Mouse (Mus musculus): Measurements from ENCODE around the gene Zfp683. TPM values are rescaled to one million over a fixed set of nuclear protein-coding genes. Genes with fewer than 3 reads are reported as not detected.

Gene Zfp683
- not detected for total RNA-seq (2021)
- long read RNA-seq, experiment 1, result 0 reads
- long read RNA-seq, experiment 2, result 0 reads

DNA sequence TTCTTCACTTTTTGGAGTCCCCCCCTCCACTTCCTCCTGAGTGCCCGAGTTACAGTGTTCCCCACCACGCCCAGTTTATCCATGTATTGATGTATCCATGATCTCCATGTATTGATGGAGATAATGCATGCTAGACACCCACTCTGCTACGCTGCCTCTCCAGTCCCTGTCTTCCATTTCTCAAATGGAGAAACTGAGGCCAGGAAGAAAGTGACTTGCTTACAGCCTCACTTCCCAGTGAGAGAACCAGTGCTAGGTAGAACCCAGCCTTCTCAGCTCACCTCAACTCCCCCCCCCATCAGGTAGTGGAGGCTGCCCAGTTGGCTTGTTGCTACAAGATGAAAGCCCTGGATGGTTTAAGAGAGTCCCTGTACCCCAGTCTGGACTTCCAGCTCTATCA, at the start of gene Zfp683:
TSS of gene Zfp683 (plus strand) at position 301 of the 400 bp plus-strand sequence.
- intact Hi-C loops (cut with DNase I; ENCODE audit: low total_unique reads), result no loop called here
- no peak for DNase-seq

- DNase-seq, result no peak
- intact Hi-C loops (cut with DNase I; ENCODE audit: low total_unique reads), result no loop called here
These were observed 47.9 kb upstream of the Zfp683 start for GRCm38 (mm10) chr4:134005581-134006358.

- intact Hi-C loops (cut with DNase I; ENCODE audit: low total_unique reads), result no loop called here
- DNase-seq, result no peak
These were observed 46.8 kb upstream of the Zfp683 start for GRCm38 (mm10) chr4:134006845-134007244.

DNA sequence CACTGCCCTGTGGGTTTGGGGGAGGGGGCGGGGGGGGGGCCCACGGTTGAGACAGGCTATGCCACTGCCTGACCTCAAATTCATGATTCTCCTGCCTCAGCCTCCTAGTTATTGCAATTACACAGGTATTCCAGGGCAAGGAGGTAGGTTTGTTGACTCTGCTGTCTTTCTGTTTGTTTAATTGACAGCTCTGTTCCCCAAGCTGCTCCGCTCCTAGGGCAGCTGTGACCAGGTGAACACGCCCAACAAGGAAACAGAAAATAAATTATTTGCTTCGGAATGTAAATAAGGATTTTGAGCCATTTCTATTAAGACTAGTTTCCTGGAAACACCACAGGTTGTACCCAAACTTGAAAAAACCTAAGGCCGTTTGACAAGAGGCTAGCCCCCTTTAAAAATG, 43.9 kb upstream of the Zfp683 start:
- no peak for DNase-seq
- intact Hi-C loops (cut with DNase I; ENCODE audit: low total_unique reads), result no loop called here

DNA sequence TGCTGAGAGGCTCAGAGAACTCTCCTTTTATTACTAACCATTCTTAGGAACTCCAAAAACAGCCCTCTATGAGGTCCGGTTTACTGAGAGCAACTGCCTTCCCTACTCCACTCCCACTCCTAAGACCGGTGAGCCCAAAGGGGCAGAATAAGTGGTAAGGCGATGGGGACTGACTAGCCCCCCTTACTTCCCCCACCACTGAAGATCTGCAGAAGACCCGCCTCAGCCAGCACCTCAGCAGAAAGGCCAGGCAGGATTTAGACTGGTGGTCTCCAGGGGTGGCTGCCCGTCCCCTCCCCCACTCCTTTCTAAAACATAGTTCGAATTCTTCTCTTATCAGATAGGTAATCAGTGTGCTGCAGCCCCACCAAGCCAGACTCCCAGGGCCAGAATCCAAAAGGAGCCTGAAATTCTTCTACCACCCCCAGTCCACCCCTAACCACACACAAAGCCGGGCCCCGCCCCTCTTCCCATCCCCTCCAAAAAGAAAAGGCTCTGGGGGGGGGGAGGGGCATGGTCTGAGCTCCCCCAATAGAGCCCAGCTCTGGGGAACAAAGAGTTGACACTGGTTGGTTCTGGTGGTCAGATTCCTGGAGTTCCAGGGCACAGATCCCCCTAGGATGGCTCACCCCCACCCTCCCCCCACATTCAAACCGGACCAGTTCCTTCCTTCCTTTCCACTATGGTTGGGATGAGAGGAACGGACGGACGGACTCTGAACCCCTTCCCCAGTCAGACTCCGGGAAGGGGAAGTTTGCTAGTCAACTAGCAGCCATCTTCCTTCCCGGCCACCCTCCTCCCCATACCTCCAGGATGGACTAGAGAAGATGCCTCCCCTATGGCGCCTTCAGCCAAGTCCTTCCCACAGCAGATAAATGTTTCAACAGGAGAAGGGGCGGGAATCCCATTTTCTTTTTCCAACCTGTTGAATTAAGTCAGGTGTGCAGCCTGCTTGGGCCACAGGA, 41.9 kb upstream of the Zfp683 start:
- intact Hi-C loops (cut with DNase I; ENCODE audit: low total_unique reads), result no loop called here

DNA sequence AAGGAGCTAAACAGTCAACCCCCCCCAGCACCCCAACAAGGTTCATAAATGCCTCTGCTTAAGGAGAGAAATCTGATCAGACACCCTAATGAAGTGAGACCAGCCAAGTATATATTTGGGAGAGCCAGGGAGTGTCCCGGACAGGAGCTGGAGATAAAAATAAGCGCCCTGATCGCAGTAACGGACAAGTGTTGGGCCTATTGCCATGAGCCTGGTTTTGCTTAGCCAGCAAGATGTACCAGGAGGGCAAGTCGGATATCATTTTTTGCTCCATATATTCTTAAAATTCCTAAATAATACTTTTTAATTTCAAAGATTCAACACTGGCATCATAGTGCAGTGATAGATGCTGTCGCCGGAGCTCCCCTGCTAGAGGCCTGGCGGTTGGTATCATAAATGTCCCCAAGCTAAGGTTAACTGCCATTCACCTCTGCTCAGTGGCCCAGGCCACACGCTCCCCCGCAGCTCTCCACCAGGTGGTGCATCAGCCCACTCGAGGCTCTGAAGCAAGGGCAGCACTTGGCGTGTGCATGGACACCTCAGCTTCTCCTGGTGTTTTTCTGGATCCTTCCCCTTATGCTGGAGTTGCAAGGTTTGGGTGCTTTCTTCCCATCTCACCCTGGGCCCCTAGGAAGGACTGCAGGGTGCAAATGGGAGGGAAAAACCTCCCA, 40.6 kb upstream of the Zfp683 start:
- DNase-seq, result peak; percentile 57
- intact Hi-C loops (cut with DNase I; ENCODE audit: low total_unique reads), result no loop called here

More for the DNA sequence above, 41.9 kb upstream of the Zfp683 start:
- no peak for DNase-seq

DNA sequence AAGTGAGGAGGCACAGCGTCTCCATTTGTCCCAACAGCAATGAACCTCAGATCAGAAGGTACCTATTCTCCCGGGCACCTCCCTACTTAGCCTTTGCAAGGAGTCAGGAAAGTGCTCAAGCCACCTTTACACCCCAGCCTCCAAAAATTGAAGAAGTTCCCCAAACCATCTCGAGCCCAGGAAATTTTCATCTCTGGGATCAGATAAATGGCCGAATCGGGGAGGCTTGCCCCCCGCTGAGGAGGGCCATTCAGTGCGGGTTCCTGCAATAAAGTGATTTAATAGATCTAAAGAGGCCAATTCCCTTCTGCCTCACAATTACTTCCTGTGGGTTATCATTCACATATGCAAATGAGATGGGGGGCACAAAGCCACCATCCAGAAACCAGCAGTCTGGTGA, 37.4 kb upstream of the Zfp683 start:
- intact Hi-C loops (cut with DNase I; ENCODE audit: low total_unique reads), result no loop called here
- no peak for DNase-seq

GRCm38 (mm10) chr4:134016767-134017166, 36.9 kb upstream of the Zfp683 start:
- DNase-seq, result no peak
- intact Hi-C loops (cut with DNase I; ENCODE audit: low total_unique reads), result no loop called here

DNA sequence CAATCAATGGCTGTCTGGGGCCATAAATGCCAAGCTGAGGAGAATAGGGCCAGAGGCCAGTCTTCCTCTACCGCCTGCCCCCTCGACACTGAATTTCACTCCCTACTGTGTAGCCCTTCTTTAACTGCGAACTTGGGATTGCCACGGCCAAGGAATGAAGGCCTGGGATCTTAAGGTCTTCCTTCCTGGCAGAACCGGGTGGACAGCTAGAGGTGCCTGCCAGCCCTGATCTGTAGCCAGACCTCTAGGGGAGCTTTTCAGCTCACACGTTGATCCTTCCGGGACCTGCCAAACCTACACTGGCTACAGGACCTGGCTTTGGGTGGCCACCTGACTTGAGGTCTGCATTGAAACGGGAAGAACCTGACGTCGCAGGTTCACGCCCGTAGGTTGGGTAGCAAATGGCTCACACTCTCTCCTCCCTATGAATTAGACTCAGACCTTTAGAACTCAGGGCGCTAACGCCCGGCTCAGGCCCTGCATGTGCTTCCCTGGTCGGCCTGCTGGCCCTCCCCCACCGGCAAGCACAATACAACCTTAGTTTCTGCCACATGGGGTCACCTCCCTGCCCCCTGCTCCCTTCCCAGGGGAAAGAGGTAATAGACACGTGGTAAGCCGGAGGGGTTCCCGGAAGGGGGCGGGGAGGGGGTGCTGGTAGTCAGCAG, 36.3 kb upstream of the Zfp683 start:
- no peak for DNase-seq
- intact Hi-C loops (cut with DNase I; ENCODE audit: low total_unique reads), result no loop called here

- intact Hi-C loops (cut with DNase I; ENCODE audit: low total_unique reads), result no loop called here
- no peak for DNase-seq
These were observed 35.4 kb upstream of the Zfp683 start for GRCm38 (mm10) chr4:134018038-134018778.

DNA sequence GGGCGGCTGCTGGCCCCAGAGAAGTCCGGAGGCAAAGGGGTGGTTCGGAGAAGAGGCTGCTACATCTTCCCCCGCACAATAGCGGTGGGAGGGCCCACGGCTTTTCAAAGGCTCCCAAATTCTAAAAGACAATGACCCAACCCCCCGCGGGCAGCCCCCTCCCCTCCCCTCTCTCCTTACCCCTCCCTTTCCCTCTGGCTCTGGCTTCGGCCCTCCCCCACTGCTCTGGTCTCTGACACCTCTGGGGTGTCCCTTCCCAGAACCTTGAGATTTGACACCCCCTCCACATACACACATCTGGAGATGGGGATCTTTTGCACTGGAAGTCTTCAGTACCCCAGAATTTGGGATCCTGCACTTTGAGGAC, 34.9 kb upstream of the Zfp683 start, which contains the start of gene Lin28a:
TSS of gene Lin28a (minus strand) at position 63 of the 367 bp plus-strand sequence.
- no peak for DNase-seq
- intact Hi-C loops (cut with DNase I; ENCODE audit: low total_unique reads), result no loop called here

DNA sequence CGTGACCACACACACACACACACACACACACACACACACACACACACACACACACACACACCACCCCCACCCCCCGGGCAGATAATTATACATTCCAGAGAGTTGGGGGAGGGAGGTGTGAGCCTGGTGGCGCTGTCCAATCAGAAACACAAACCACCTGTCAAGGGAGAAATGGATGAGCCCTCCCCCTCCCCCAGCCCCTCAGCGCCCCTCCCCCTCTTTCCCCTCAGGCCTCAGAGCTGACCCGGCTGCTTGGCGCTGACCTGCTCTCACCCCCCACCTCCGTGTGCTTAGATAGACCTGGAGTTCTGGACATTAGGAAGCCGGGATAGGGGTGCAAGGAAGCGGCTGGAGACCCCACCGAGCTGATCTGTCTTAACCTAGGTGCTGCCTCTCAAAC, 34.4 kb upstream of the Zfp683 start:
- intact Hi-C loops (cut with DNase I; ENCODE audit: low total_unique reads), result no loop called here
- no peak for DNase-seq

DNA sequence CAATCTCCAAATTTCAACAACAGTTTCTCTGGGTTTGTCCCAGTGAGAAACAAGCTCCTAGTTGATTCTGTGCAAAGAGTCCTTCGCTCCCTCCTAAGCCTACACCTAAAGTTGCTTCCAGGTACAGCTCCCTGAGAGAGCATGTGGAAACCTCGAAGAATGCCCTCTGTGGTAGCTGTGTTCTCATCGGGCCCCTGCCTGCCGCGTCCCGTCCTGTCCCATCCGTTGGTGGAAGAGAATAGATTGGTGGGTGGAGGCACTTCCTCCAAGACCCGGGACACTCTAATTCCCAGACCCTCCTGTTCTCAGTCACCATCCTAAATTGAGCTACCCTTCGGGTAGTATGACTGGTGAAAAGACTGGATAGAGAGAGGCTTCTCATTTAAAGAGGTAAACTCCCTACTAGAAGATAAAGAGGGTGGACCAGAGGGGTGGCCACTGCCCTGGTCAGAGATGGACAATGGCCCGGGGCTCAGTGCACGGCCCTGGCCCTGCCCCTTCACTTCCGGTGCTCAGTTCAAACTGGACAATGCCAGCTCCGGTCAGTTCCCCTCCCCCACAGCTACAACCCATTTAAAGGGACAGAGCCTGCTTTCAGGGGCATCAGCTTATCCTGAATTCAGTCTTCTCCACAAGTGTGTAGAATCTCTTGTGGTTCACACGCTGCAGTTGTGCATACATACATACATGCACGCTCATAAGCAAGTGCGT, 33.8 kb upstream of the Zfp683 start:
- no peak for DNase-seq
- intact Hi-C loops (cut with DNase I; ENCODE audit: low total_unique reads), result no loop called here

GRCm38 (mm10) chr4:134020621-134021020, 33.0 kb upstream of the Zfp683 start:
- intact Hi-C loops (cut with DNase I; ENCODE audit: low total_unique reads), result no loop called here
- peak; percentile 61 for DNase-seq

- no peak for DNase-seq
- intact Hi-C loops (cut with DNase I; ENCODE audit: low total_unique reads), result no loop called here
These were observed 27.8 kb upstream of the Zfp683 start for GRCm38 (mm10) chr4:134025802-134026201.

DNA sequence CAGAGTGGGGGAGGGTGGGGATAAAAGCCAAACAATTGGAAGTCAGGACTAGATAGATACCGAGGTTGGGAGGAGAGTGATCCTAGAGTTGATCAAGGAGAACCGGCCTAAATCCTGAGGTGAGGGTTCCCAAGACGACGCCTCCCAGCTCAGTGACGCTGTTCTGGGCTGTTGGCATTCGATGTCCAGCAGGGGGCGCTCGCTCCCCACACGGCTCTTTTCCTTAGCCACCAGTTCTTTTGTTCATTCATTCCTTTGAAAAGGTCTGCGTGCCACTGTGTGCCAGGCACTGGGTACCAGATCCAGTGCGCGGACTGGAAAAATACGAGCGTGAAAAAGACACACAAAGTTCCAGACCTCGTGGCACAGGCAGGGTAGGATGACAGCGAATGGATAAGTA, 17.7 kb upstream of the Zfp683 start:
- intact Hi-C loops (cut with DNase I; ENCODE audit: low total_unique reads), result loop anchor here (5.0 kb wide), 1 partner anchor 41 kb away; no protein-coding TSS in a partner anchor
- peak; percentile 67 for DNase-seq

- intact Hi-C loops (cut with DNase I; ENCODE audit: low total_unique reads), result no loop called here
- peak; percentile 38 for DNase-seq
These were observed 12.1 kb upstream of the Zfp683 start for GRCm38 (mm10) chr4:134041317-134042123.

All from gastrocnemius, postnatal 14 days (tissue).